Mouse (Mus musculus) cerebellum, postnatal 14 days (tissue): ENCODE results near the gene Dera.

Experiments
- DNase-seq, 2 experiments: peaks; one replicate each; pipeline ENCODE4 v3.0.0; 2021; ENCODE audit warnings: mixed read lengths in 2 of 2

Gene Dera

DNA sequence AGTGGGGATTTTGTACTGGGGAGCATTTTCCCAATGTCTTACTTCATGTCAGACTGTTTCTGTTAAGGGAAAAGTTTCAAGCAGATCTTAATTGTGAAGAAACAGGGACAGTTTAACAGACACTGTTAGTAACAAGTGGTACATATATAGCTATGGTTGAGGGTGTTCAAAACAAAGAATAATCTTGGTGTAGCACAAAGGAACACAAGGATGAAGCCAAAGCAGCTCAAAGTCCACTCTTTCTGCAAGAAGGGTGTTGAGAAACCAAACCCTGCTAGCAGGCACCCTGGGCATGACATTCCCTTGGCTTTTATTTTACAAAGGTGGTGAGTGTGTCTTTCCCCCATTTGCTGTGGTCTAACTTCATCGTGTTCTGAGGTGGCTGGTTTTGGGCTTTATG is 3.5 kb downstream of the Dera start:
- no peak for DNase-seq

DNA sequence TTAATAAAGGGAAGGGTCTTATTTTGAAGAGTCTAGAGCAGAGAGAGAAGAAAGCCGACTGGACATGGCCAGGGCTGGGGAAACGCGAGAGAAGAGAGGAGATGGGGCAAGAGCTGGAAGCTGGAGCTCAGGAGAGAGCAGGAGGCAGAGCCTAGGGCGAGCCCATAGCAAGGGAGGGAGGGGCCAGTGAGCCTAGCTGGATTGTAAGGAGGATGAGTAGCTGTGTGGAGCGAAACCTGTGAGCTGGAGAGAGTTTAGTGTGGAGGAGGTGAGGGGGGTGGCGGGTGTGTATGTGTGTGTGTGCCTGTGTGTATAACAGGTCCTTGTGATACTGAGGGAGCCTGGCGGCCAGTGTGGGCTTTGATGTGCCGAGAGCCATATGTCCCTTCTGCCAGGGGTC is 5.3 kb downstream of the Dera start:
- no peak for DNase-seq

DNA sequence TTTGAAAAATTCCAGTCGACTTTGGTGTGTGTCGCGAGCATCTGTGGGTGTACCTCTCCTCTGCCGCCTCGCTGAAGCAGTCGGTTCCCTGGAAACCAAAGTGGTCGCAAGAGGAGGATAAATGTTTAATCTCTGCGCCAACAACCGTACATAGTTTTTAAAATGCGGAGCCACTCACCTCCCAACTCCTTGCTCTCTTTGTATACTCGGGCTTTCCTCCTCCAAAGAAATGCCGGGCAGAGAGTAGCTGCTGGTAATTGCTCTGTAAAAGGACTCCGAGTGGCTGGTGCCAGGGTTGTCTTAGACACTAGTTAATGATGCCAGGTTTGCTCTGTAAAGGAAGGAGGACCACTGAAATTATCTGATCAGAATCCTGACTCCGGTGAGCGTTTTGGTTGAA is 6.6 kb downstream of the Dera start:
- DNase-seq, result no peak

DNA sequence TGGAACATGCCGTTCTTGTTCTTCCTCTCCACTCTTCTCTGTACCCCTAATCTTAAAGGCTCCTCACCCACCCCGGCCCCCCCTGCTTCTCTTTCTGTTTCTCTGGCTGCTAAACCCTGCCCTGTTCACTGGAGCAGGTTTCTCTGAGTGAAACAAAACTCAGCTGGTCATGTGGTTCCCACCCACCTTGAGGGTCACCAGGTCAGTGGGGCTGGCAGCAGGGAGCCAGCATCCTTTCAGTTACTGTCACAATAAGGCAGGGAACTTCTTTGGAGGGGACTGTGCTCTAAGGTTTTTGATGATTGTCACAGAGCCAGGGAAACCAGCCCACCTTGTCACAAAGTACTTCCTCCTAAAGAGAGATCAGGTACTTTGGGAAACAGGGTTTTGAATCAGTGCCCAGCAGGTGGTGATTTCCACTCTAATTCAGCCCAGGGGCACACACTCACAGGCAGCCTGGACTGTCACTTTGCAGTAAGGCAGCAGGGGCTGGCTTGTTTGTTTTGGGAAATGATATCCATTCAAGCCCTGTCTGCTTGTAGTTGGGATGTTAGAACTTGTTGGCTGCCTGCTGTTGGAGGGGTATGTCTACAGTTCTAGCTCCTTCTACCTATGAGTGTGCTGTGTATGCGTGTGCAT is 10.3 kb downstream of the Dera start:
- no peak for DNase-seq

DNA sequence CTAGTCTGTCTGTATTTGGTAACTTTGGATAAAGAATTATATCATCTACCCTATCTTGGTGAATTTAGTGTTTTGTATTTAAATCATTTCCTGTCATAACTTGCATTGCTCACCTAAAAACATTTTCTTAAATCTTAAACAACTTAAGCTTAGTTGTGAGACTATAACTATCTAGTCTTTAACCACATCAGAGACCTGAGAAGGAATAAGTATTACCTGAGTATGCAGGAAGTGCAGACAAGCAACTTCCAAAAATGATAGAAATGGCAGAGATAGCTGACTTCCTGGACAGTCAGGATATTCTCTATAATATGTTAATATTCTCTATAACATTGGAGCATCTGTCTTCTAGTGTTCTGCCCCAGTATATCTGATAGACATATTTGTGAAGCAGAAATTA is 11.8 kb downstream of the Dera start:
- no peak for DNase-seq

DNA sequence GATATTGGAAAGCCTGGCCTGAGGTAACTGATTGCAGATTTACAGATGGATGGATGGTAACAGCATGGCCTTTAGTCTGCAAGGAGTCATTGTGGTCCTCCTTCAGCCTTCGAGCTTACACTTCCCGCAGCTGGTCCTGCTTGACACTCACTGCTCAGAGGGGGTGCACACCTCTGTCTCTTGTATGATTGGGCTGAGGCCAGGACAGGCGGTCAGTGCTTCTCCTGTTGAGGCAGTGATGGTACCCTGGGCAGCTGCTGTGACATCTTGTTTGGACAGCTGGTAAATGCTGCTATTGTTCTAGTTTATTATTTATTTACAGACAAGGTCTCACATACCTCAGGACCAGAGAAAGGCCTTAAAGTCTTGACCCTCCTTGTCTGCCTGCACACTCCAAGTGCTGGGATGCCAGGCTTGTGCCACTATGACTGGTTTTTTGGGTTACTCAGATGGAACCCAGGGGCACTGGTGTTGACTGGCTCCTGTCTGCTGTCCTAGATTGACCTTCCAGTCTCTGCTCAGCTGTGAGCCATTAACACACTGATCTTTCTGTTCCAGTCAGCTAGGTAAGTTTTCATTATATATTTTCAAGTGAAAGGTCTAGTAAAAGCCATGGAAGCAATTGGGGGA is 17.4 kb downstream of the Dera start:
- DNase-seq, result no peak

DNA sequence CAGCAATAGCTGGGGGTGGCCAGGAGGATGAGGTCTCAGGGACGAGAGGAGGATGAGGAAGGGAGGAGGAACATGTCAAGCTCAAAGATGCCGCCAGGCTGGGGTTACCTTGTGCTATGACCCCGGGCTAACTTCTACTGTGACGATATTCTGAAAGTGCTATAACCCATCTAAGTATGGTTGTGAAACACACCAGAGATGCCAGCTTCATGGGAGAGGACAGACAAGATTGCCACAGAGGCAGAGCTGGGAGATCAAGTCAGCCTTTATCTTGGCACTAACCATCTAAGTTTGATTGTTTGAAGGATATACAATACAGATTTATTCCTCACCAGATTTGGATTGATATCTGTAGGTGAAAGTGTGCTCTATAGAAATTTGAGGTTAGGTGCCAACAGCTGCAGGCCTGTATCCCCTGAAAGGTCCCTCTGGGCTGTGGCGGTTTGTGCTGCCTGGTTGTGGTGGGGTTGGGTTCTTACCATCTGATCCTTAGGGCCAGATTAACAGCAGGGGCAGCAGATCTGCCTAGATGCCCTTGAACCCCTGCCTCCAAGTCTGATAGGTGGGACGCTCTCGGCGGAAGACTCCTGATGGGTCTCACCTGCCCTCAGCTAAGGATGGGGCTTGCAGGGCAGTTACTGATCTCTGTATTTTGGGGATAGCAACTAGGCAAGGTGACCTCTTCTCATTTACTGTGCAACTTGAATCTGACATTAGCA is 18.7 kb downstream of the Dera start:
- DNase-seq, result no peak

DNA sequence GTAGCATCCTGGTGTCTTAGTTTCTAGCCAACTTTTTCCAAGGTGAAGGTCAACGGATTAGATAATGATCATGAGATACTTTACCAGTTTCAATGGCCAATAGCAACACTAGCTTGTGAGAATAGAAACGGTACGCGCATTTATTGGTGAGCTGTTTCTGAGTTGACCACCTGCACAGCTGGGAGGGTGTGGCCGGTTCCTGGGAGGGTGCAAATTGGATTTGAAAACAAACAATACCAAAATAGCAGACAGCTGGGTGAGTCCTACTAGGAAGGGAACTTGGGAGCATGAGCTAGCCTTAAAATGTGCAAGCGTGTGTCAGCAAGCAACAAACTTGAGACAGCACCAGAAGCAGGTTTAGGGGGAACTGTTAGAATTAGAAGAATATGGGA is 19.3 kb downstream of the Dera start:
- DNase-seq, result no peak

DNA sequence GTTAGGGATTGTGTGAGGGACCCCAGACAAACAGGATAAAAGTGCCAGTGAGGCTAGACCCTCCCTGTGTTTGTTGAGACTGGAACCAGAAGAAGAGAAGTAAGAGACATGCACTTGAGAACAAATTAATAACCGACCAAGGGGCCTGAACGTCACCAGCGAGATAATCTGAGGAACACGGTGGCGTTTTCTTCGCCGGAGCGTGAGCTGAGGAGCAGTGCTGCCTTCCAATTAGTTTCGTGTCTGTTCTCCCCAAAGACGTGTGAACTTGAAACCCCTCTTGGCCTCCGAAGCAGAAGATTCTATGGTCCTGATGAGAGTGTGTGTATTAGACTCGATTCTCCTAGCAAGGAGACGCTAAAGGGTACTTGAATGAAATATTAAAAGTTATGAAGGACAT is 19.8 kb downstream of the Dera start:
- DNase-seq, result no peak

DNA sequence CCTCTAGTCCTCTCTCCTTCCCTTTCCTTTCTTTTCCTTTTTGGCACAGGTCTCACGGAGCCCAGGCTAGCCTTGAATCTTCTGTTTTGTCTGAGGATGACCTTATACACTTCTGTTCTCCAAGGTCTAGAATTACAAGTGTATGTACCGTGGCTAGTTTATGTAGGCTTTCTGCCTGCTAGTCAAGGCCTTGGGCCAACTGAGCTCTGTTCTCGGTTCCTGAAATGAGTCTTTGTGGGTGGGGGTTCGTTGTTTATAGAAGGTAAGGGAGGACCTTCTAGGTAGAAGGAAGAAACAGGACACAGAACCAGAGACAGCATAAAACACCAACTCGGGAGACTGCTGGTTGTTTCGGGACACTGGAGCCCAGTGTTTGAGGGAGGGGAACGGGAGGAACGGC is 20.8 kb downstream of the Dera start:
- DNase-seq, result no peak

DNA sequence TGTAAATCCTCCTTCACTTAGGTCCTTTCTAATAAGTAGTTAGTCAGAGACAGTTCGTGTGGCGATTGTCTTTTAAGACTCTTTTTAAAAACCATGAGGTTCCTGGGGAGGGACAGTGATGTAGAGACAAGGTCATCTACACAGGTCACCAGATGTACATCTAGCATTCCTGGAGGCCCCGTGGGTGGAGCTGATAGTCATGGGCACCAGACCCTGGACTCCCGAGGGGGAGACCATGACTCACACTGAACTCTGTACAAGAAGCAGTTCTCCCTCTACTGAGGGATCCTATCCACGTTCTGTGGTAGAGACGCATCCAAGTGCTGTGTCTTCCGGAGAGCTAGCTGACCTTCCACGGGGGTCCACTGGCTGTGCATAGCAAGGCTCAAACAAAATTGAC is 22.6 kb downstream of the Dera start:
- DNase-seq, result no peak

DNA sequence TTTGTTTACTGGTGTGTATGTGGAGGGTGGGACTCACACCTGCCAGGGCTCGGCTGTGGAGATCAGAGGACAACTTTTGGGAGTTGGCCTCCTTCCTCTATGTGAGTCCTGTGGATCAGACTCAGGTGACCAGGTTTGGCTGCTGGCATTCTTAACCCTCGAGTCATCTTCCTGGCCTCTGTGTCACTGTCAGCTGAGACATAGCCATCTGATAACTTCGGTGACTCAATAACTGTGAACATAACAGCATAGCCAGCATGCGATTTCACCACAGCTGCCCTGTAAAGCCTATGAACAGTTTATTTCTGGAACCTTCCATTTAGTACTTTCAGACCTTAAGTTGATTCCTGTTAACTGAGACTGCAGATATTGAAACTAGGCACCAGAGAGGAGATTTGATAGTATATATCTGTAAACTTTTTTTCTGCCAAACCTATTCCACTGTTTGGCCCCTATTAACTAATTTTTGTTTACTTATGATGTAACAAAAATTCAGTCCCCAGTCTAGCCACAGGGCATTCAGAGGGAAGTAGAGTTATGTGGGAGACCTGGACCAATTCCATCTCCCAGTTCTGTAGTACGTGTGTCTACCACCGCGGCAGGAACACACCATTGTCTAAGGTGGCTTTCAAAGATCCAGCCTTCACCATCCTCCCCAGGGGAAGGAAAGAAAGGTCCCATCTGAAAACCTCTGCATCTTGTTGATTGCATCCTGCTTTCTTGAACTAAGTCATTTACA is 29.7 kb downstream of the Dera start:
- DNase-seq, result no peak

DNA sequence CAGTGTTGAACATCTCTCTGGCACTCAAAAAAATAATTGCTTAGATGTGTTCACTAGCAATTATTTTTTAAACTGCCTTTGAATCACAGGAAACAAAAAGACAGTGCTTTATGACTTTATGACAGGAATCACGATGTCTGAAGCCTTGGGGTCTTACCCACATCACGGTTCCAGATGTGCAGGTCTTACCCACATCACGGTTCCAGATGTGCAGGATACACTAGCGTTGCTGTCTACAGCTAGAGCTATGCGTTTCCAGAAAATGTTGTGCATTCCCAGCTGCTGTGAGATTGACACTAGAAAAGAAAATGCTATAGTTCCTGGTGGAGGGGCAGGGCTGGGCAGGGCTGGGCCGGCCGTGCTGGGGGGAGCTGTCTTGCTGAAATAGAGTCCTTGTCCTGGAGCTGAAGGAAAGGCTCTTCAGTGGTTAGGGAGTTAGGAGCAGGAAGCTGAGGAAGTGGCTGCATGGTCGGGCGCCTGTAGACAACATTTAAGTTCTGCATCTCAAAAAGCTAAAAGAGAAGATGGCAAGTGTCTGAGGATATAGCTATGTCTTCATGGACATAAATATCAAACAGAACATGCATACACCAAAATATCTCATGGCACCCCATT is 34.7 kb downstream of the Dera start:
- no peak for DNase-seq

DNA sequence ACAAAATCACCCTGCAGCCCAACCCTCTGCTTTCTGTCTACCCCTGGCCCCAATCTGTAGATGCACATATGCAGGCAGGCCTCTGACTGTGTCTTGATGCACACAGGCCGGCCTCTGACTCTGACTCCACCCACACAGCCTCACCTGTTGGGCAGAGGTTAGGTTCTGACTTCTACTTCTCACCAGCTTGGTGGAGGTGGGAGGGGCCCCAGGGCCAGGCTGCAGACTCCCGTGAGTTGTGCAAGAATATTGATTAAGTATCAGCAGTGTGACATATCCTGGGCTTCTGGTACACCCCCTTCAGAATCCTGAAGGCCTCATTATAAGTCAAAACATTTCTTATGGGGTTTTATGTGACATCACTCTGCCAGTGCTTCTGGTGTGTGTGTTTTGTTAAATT is 35.3 kb downstream of the Dera start:
- no peak for DNase-seq

DNA sequence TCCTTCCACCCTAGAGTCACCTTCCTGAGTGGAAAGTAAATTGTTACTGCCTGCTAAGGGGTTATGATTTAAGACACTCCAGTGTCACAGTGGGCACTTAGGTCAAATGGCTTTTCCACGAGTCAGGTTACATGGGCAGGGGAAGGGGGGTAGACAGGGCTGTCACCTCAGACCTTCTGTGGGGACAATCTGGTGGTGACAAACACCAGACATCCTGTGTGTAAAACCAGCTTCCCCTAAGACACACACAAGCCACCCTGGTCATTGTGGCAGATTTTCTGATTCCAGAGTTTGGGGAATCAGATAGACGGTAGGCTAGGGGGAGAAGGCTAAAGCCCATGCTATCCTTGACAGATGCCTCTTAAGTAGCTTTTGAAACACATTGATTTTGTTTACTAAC is 41.1 kb downstream of the Dera start:
- no peak for DNase-seq

DNA sequence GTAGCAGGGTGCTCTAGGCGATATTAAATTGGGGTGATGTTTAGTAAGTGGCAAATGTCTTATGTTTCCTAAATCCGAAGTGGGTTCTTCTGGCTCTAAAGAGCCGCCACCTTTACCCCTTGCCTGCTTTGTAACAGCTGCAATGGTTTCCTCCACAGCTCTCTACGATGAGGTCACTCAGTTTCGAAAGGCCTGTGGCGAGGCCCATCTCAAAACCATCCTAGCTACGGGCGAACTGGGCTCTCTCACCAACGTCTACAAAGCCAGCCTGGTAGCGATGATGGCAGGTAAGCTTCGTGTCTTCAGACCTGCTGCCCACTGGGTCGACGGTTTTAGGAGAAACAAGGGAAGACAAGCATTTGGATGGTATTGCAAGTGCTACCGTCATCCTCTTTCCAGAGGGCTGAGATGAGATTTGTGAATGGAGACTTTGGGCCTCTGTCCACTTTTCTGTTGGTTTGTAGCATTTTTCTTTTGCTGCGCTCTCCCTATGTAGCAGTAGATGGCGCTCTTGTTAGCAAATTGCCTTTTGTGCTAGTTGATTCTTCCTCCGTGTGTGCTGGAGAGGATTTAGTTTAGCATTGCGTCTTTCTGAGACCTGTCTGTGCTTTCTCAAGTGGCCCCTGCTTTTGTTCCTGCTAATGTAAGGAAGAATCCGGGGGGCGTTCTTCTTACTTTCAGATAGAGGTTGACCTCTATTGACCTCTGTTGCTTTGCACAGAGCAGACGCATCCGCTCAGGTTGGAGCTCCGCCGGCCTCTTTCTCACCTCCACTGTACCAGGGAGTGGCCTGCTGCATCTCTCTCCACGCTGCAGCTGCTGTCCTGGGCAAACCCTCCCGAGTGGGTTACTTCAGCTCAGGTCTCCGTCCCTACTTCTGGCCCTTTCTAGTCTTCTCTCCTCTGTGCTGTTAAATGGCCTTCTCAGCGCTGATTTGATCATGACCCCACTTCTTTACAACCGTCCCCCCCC is 42.5 kb downstream of the Dera start:
- peak; percentile 26 to 31 for DNase-seq

DNA sequence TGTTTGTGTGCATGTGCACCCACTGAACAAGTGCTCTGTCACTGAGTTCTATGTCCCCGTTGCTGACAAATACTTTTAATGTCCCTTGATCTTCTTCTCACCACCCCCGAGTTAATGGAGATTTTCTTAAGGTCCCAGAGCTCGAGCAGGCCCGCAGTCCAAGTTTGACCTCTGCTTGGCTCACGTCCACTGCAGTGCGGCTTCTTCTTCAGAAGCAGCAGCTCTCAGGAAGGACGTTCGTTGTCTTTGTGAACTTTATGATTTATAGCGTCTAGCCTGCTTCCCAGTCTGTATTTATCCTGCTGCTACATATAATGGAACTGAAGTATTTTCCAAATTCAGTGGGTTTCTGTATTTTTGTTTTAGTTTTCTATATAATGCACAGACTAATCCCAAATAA is 44.9 kb downstream of the Dera start:
- DNase-seq, result no peak

DNA sequence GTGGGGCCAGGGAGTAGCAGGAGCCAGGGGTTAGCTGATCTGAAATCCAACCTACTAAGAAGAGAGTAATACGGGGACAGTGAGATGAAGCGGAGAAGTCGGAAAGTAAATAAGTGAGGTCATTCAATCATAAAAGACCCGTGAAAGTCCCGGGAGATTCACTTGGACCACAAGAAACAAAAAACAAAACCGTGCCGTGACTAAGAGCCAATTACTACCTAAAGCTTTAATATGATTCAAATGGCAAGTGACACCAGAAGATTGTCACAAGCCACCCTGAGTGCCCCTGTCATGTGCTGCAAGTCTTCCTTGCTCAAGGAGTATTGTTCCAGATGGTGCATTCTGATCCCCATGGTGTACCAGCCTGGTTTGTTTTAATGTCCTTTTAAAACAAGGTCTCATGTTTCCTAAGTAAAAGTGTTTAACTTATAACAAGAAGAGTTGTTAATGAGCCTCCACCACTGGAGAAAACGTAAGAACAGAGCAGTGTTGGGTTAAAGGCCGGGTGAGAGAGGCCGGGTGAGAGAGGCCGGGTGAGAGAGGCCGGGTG is 49.2 kb downstream of the Dera start:
- no peak for DNase-seq

DNA sequence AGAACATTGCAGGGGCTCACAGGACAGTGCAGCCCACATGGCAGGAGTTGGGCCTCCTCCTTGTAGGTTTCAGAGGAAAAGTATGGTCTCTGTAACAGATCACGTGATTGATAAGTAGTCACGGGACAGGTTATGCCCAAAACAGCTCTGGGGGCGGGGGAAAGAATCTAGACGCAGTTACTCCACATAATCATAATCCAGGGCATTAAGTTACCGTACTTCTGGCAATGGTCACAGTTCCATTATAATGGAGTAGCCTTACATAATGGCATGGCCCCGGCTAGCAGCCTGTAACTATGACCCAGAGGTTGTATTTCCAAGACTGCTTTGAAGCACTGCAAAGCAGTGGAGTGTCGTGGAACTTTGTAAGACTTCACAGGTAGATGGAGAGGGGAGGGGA is 49.8 kb downstream of the Dera start:
- DNase-seq, result no peak

DNA sequence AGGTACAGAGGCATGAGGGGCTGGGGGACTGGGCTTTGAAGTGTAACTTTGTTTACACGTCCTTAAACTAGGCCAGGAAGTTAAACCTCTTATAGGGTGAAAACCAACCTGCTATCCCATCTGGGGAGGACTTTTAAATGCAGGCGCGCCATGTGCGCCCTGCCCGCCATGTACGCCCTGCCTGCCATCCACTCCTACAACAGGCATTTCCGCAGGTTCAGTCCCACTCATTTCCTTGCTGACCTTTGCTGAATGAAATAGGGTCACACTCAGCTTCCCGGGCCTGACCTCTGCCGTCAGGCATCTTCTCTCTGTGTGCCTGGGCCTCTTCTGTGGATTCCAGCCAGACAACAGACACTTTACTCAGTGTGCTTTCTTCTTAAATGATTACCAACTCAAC is 50.3 kb downstream of the Dera start:
- DNase-seq, result no peak

DNA sequence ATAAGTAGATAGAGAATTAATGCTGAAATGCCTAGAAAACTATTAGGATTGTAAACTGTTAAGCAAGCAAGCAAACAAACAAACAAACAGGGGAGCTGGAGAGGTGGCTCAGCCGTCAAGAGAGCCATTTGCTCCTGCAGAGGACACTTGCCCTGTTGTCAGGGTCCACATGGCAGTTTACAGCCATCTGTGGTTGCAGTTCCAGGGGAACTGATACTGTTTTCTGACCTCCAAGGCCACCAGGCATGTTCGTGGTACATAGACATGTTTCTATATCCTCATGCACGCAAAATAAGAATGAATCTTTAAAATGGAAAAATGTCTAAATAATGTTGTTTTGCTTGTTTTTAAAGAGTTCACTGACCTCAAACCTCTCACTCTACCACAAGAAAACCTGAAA is 52.0 kb downstream of the Dera start:
- DNase-seq, result no peak

DNA sequence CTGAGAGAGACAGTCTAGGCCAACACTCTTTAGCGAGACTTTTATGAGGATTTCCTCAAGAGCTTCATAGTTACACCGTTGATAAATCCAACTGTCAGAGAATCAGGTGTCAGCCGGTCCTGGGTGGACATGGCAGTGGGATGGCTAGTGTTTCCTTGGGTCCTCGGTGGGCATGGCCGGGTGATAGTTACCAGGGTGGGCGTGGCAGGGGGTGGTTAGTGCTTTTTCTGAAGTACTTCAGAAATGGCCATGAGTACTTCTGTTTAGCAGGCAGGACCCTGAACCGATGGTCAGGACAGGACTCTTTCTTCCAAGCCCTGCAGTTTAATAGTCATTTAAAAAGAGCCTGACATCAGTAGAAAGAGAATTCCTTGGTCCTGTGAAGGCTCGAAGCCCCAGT is 52.5 kb downstream of the Dera start:
- no peak for DNase-seq
